ENCODE assay signal across 10 mouse cellular contexts in the genomic region with DNA sequence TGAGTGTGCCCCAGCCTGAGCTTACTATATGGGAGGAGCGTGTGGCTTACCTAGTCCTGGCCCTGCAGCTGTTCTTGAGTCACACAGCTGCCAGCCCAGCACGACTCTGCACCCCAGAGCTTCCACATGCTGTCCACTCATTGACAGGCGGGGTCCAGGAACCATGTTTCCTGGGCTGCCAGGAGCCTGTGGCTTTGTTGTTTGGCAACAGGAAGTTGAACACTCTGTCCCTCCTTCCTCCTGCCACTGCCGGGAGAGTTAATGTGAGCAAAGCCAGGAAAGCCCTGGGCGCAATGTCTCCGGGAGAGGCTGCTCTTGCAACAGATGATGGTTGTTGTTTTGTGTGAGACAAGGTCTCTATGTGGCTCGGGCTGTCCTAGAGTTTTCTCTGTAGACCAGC. TPM values are rescaled to one million over a fixed set of nuclear protein-coding genes. Genes with fewer than 3 reads are reported as not detected.
DNase-seq lines count a peak whose midpoint lies in the region; ATAC-seq and TF ChIP-seq lines count a peak whose summit lies in the region.
"Had no signal": no experiment of that assay in that cellular context is flagged by ENCODE, and none has a peak within 500 bp of the region (broad histone marks: within the 10 kb centered on the region; RNA-seq: fewer than 3 reads in every experiment).

No protein-coding gene starts in this region.

- 16% methylated on average over 7 of the region's 7 CpGs for WGBS in liver, embryonic 14.5 days (ENCODE audit: insufficient replicate concordance)
- WGBS in liver, embryonic 11.5 days = 34% methylated on average over 7 of the region's 7 CpGs

- TF ChIP-seq CTCF in liver, embryonic 14.5 days (IDR thresholded peaks at IDR 0.05; ENCODE audit: low read depth) = no peak

- DNase-seq in adrenal gland, adult 2 months = peak; percentile 73
- no peak for DNase-seq in adrenal gland, postnatal 10 days
- DNase-seq in liver, embryonic 14.5 days (ENCODE audit: low read depth in 3 of 3, low spot score in 3 of 3) = peak in 2 of 3 experiments; percentile 1 to 16
- DNase-seq in liver, embryonic 11.5 days (ENCODE audit: low spot score) = no peak
- DNase-seq in fibroblast of lung, adult 2 months (ENCODE audit: low read depth) = peak; percentile 23
- peak; percentile 64 to 75 for DNase-seq in lung, postnatal 4 days
- DNase-seq in layer of hippocampus, adult 18-20 months (ENCODE audit: low spot score in 2 of 2) = no peak
- DNase-seq in heart, postnatal 14 days = no peak

- no peaks in the 10 kb centered on the region for H3K36me3 ChIP-seq in liver, embryonic 14.5 days (replicated peaks; ENCODE audit: control insufficient read depth, insufficient read depth, low read depth)
- H3K36me3 ChIP-seq in liver, embryonic 11.5 days (ENCODE audit: control insufficient read depth, insufficient read depth, low read length) = no peaks in the 10 kb centered on the region
- H3K36me3 ChIP-seq: midbrain, embryonic 15.5 days had no signal

- H3K27me3 ChIP-seq in liver, embryonic 14.5 days (ENCODE audit: control insufficient read depth, insufficient read depth, low read length) = no peaks in the 10 kb centered on the region
- 0 out of 2 replicates have a peak, but pooled peaks cover 3% of the 10 kb centered on the region for H3K27me3 ChIP-seq in liver, embryonic 11.5 days (replicated peaks; ENCODE audit: control insufficient read depth, insufficient read depth, low read length)
- H3K27me3 ChIP-seq: midbrain, embryonic 15.5 days had no signal

- no peak for ATAC-seq in liver, embryonic 14.5 days (ENCODE audit: insufficient read depth)
- ATAC-seq in liver, embryonic 11.5 days (replicated peaks; ENCODE audit: low FRiP score) = no peak; the same call in 1 of the 2 replicates
- ATAC-seq: midbrain, embryonic 15.5 days had no signal

- H3K27ac ChIP-seq in liver, embryonic 14.5 days = no peak overlapping the region
- H3K27ac ChIP-seq in liver, embryonic 11.5 days (ENCODE audit: low read depth, low read length) = no peak overlapping the region
- H3K27ac ChIP-seq: heart, embryonic 13.5 days; midbrain, embryonic 15.5 days had no signal

- intact Hi-C loops in heart, postnatal 14 days (cut with DNase I) = loop anchor here (10.0 kb wide), 1 partner anchor 208 kb away; no protein-coding TSS in a partner anchor

- H3K4me2 ChIP-seq in liver, embryonic 14.5 days (ENCODE audit: low read depth) = no peak overlapping the region
- no peak overlapping the region for H3K4me2 ChIP-seq in liver, embryonic 11.5 days
- H3K4me2 ChIP-seq: heart, embryonic 13.5 days; midbrain, embryonic 15.5 days had no signal

- TF ChIP-seq EP300 in liver, embryonic 14.5 days (IDR thresholded peaks at IDR 0.05; ENCODE audit: low read depth) = no peak

- H3K4me1 ChIP-seq in liver, embryonic 14.5 days (replicated peaks; ENCODE audit: control insufficient read depth in 2 of 2, insufficient read depth in 2 of 2, low read length in 1 of 2) = no peaks in the 10 kb centered on the region
- H3K4me1 ChIP-seq in liver, embryonic 11.5 days (replicated peaks; ENCODE audit: control insufficient read depth, insufficient read depth, low read length) = 0 out of 2 replicates have a peak, but pooled peaks cover 7% of the 10 kb centered on the region

- H3K9ac ChIP-seq in liver, embryonic 14.5 days (replicated peaks) = no peak overlapping the region
- no peak overlapping the region for H3K9ac ChIP-seq in liver, embryonic 11.5 days (ENCODE audit: low read depth, low read length)
- H3K9ac ChIP-seq: heart, embryonic 13.5 days; midbrain, embryonic 15.5 days had no signal

- H3K9me3 ChIP-seq in liver, embryonic 14.5 days (ENCODE audit: control insufficient read depth, low read length) = no peaks in the 10 kb centered on the region
- H3K9me3 ChIP-seq in liver, embryonic 11.5 days (ENCODE audit: control insufficient read depth, low read length) = no peaks in the 10 kb centered on the region
- H3K9me3 ChIP-seq: heart, embryonic 13.5 days; midbrain, embryonic 15.5 days had no signal

- no peak overlapping the region for H3K4me3 ChIP-seq in liver, embryonic 14.5 days (ENCODE audit: insufficient read depth in 1 of 2, low read depth in 2 of 2, low read length in 2 of 2)
- no peak overlapping the region for H3K4me3 ChIP-seq in liver, embryonic 11.5 days (ENCODE audit: low read depth, low read length)
- H3K4me3 ChIP-seq: heart, embryonic 13.5 days; midbrain, embryonic 15.5 days had no signal

RNA-seq across cellular contexts. Expression of gene Fam92b, which starts 24.6 kb away (rescaled TPM):
- 1 to 10 TPM in 1 of 2 experiments, under 1 TPM in 1; 0.61 to 1.4 TPM for total RNA-seq in adrenal gland, adult 2 months (2021)
- 0.95 and 1.7 TPM in 2 replicates for polyA plus RNA-seq in adrenal gland, adult 2 months (2012; rRNA removed)
- total RNA-seq in adrenal gland, postnatal 10 days (2021) = 1 to 10 TPM in 1 of 2 experiments, under 1 TPM in 1; 0.90 to 1.4 TPM
- polyA plus RNA-seq in liver, embryonic 14.5 days (2012; rRNA removed) = not detected in 2 replicates
- not detected in 2 replicates for polyA plus RNA-seq in liver, embryonic 14.5 days (2014; fragmentation: Nextera tagmentation; extraction: Ambion mirVana)
- polyA plus RNA-seq in liver, embryonic 11.5 days (2014; fragmentation: Nextera tagmentation; extraction: Ambion mirVana) = 0.27 TPM in 1 of 2 replicates, not detected in the other
- total RNA-seq in layer of hippocampus, adult 18-20 months (2021) = under 1 TPM; 0.45 to 0.58 TPM
- not detected for total RNA-seq in heart, postnatal 14 days (2021)
- polyA plus RNA-seq: heart, embryonic 13.5 days had no signal

RNA-seq across cellular contexts. Expression of gene 6430548M08Rik, which starts 38.7 kb away (rescaled TPM):
- total RNA-seq in adrenal gland, adult 2 months (2021) = 100 to 1,000 TPM in 1 of 2 experiments, 10 to 100 TPM in 1; 98.5 to 118 TPM
- polyA plus RNA-seq in adrenal gland, adult 2 months (2012; rRNA removed) = 107 and 149 TPM in 2 replicates
- total RNA-seq in adrenal gland, postnatal 10 days (2021) = 10 to 100 TPM; 39.7 to 41.9 TPM
- polyA plus RNA-seq in liver, embryonic 14.5 days (2012; rRNA removed) = 0.73 and 0.83 TPM in 2 replicates
- polyA plus RNA-seq in liver, embryonic 14.5 days (2014; fragmentation: Nextera tagmentation; extraction: Ambion mirVana) = 1.00 and 2.5 TPM in 2 replicates
- polyA plus RNA-seq in liver, embryonic 11.5 days (2014; fragmentation: Nextera tagmentation; extraction: Ambion mirVana) = 2.1 TPM in 2 replicates
- total RNA-seq in layer of hippocampus, adult 18-20 months (2021) = 100 to 1,000 TPM; 163 to 201 TPM
- 10 to 100 TPM; 11.7 to 13.3 TPM for total RNA-seq in heart, postnatal 14 days (2021)

RNA-seq across cellular contexts. Expression of gene Zdhhc7, which starts 51.4 kb away (rescaled TPM):
- 10 to 100 TPM; 41.2 to 55.9 TPM for total RNA-seq in adrenal gland, adult 2 months (2021)
- polyA plus RNA-seq in adrenal gland, adult 2 months (2012; rRNA removed) = 104 and 124 TPM in 2 replicates
- 10 to 100 TPM; 43.2 to 44.8 TPM for total RNA-seq in adrenal gland, postnatal 10 days (2021)
- 12.1 and 12.2 TPM in 2 replicates for polyA plus RNA-seq in liver, embryonic 14.5 days (2012; rRNA removed)
- polyA plus RNA-seq in liver, embryonic 14.5 days (2014; fragmentation: Nextera tagmentation; extraction: Ambion mirVana) = 9.2 and 11.4 TPM in 2 replicates
- polyA plus RNA-seq in liver, embryonic 11.5 days (2014; fragmentation: Nextera tagmentation; extraction: Ambion mirVana) = 27.4 and 30.1 TPM in 2 replicates
- total RNA-seq in layer of hippocampus, adult 18-20 months (2021) = 10 to 100 TPM; 36.6 to 37.1 TPM
- 10 to 100 TPM; 41.5 to 42.2 TPM for total RNA-seq in heart, postnatal 14 days (2021)

Comparison
In these comparisons a context has a peak if more than half of its experiments do, and no peak if none do; other contexts are left out.
1. DNase-seq: peak in adrenal gland, adult 2 months (single experiment), liver, embryonic 14.5 days (2 of 3), fibroblast of lung, adult 2 months (single experiment) and lung, postnatal 4 days (2 of 2); none in adrenal gland, postnatal 10 days (single experiment), liver, embryonic 11.5 days (single experiment), layer of hippocampus, adult 18-20 months (0 of 2) and heart, postnatal 14 days (0 of 2).